Mouse (Mus musculus) adrenal gland, postnatal 14 days (tissue): ENCODE data around the gene Rprd1b. TPM values are rescaled to one million over a fixed set of nuclear protein-coding genes. Genes with fewer than 3 reads are reported as not detected.

Source experiments
- DNase-seq: peaks from one replicate; pipeline ENCODE4 v3.0.0; 2021; ENCODE audit warnings: mixed read lengths
- long read RNA-seq, 2 experiments: library from polyadenylated mRNA; stranded (forward); transcript quantifications; one replicate each; pipeline ENCODE4 v2.0.0; 2021
- total RNA-seq: library from RNA; stranded (reverse); gene quantifications from 2 replicates; pipeline ENCODE4 v1.2.3, GENCODE M21; 2021

Rprd1b gene
- 31.5 and 31.9 TPM in 2 replicates for total RNA-seq
- long read RNA-seq, experiment 1, full-length matches to known transcripts, result 6 of 31 reads
- long read RNA-seq, experiment 1, partial matches to known transcripts, result 0 of 31 reads
- long read RNA-seq, experiment 1, other reads (novel, unspliced or antisense), result 25 of 31 reads
- long read RNA-seq, experiment 2, full-length matches to known transcripts, result 8 of 22 reads
- long read RNA-seq, experiment 2, partial matches to known transcripts, result 0 of 22 reads
- long read RNA-seq, experiment 2, other reads (novel, unspliced or antisense), result 14 of 22 reads

- DNase-seq, result peak; percentile 96
Measured at GRCm38 (mm10) chr2:158028354-158028863, at the start of gene Rprd1b, which contains the start of gene Tti1. Gene Rprd1b (plus strand): TSS chr2:158028497. Gene Tti1 (minus strand): TSS chr2:158028433.

- no peak for DNase-seq
Measured at GRCm38 (mm10) chr2:157979241-157979640, 49.1 kb upstream of the Rprd1b start.

GRCm38 (mm10) chr2:157982727-157983126 lies 45.6 kb upstream of the Rprd1b start:
- no peak for DNase-seq

- DNase-seq, result no peak
Measured at GRCm38 (mm10) chr2:157983276-157983675, 45.0 kb upstream of the Rprd1b start.

- no peak for DNase-seq
Measured at GRCm38 (mm10) chr2:157985611-157986010, 42.7 kb upstream of the Rprd1b start.

GRCm38 (mm10) chr2:157986235-157986634 lies 42.1 kb upstream of the Rprd1b start:
- no peak for DNase-seq

- no peak for DNase-seq
Measured at GRCm38 (mm10) chr2:157988416-157989190, 39.7 kb upstream of the Rprd1b start.

- peak; percentile 31 for DNase-seq
Measured at GRCm38 (mm10) chr2:157989946-157990345, 38.4 kb upstream of the Rprd1b start.

- DNase-seq, result no peak
Measured at GRCm38 (mm10) chr2:157991026-157991425, 37.3 kb upstream of the Rprd1b start.

GRCm38 (mm10) chr2:157992501-157992900 lies 35.8 kb upstream of the Rprd1b start:
- no peak for DNase-seq

GRCm38 (mm10) chr2:157998817-157999216 lies 29.5 kb upstream of the Rprd1b start:
- no peak for DNase-seq

GRCm38 (mm10) chr2:158004620-158005019 lies 23.7 kb upstream of the Rprd1b start:
- DNase-seq, result no peak

GRCm38 (mm10) chr2:158005641-158006040 lies 22.7 kb upstream of the Rprd1b start:
- DNase-seq, result no peak

- no peak for DNase-seq
Measured at GRCm38 (mm10) chr2:158009373-158009772, 18.9 kb upstream of the Rprd1b start.

- no peak for DNase-seq
Measured at GRCm38 (mm10) chr2:158012608-158013007, 15.7 kb upstream of the Rprd1b start.

- peak; percentile 9 for DNase-seq
Measured at GRCm38 (mm10) chr2:158017330-158017729, 11.0 kb upstream of the Rprd1b start.

GRCm38 (mm10) chr2:158027855-158028353 lies 393 bp upstream of the Rprd1b start:
- DNase-seq, result no peak

GRCm38 (mm10) chr2:158030007-158030406 lies 1.7 kb downstream of the Rprd1b start:
- no peak for DNase-seq

- no peak for DNase-seq
Measured at GRCm38 (mm10) chr2:158035813-158036212, 7.5 kb downstream of the Rprd1b start.

- DNase-seq, result no peak
Measured at GRCm38 (mm10) chr2:158036408-158036807, 8.1 kb downstream of the Rprd1b start.

- DNase-seq, result no peak
Measured at GRCm38 (mm10) chr2:158036953-158037352, 8.7 kb downstream of the Rprd1b start.

GRCm38 (mm10) chr2:158037571-158037970 lies 9.3 kb downstream of the Rprd1b start:
- no peak for DNase-seq

- no peak for DNase-seq
Measured at GRCm38 (mm10) chr2:158039662-158040061, 11.4 kb downstream of the Rprd1b start.
